Mouse (Mus musculus) limb, embryonic 10.5 days (tissue): ENCODE data around the gene Fam160a1. TPM values are rescaled to one million over a fixed set of nuclear protein-coding genes. Genes with fewer than 3 reads are reported as not detected.
A peak's percentile ranks its signal among the peaks of the same experiment; 100 is the strongest.

ENCODE experiments used
- DNase-seq: peaks from one replicate; pipeline ENCODE4 v3.0.0-alpha.2; 2017; ENCODE audit warnings: low spot score
- H3K27ac ChIP-seq: fragments of 300-500 bp; sonication (generic); 2 replicates; pipeline ENCODE4 v1.5.1; 2016; ENCODE audit warnings: mild to moderate bottlenecking
- H3K27me3 ChIP-seq: fragments of 300-500 bp; sonication (generic); 2 replicates; pipeline ENCODE4 v1.6.1; 2016; ENCODE audit warnings: low read depth, mild to moderate bottlenecking; ENCODE audit not compliant: poor library complexity, severe bottlenecking
- H3K36me3 ChIP-seq: fragments of 300-500 bp; sonication (generic); 2 replicates; pipeline ENCODE4 v1.6.1; 2016; ENCODE audit warnings: mild to moderate bottlenecking, moderate library complexity
- H3K4me1 ChIP-seq: fragments of 300-500 bp; sonication (generic); 2 replicates; pipeline ENCODE4 v1.6.1; 2016
- H3K4me3 ChIP-seq: fragments of 300-500 bp; sonication (generic); 2 replicates; pipeline ENCODE4 v1.5.1; 2016; ENCODE audit warnings: mild to moderate bottlenecking, moderate library complexity
- H3K9me3 ChIP-seq: fragments of 300-500 bp; sonication (generic); replicated peaks from 2 replicates; pipeline ENCODE4 v1.6.1; 2016; ENCODE audit warnings: mild to moderate bottlenecking
- WGBS: fragments of 180-500 bp; shearing (Covaris S2); methylation state at CpG from one replicate; pipeline ENCODE4 v1.1.7; 2016; 5-methylcytosine and 5-hydroxymethylcytosine counted together
- polyA plus RNA-seq: library from polyadenylated mRNA; unstranded; fragments of >200 nt; fragmentation: Nextera tagmentation; extraction: Ambion mirVana; gene quantifications from 2 replicates; pipeline ENCODE4 v1.2.1, GENCODE M21; 2016

Gene Fam160a1
- polyA plus RNA-seq, 1 experiment from 2014 or later = 1.5 TPM

GRCm38 (mm10) chr3:85845341-85845740 lies 28.2 kb upstream of the Fam160a1 start:
- Histone ChIP-seq H3K36me3 (no peaks in the 10 kb centered on the region), H3K27ac (no peak overlapping the region), H3K27me3 (no peaks in the 10 kb centered on the region), H3K4me1 (peaks cover 18% of the 10 kb centered on the region), H3K4me3 (no peak overlapping the region), H3K9me3 (no peaks in the 10 kb centered on the region)
- WGBS = 86% methylated on average over 6 of the region's 6 CpGs
- DNase-seq = no peak

- Histone ChIP-seq H3K9me3 (no peaks in the 10 kb centered on the region), H3K36me3 (no peaks in the 10 kb centered on the region), H3K4me3 (no peak overlapping the region), H3K4me1 (peaks cover 18% of the 10 kb centered on the region), H3K27ac (peak overlapping the region; percentile 80), H3K27me3 (no peaks in the 10 kb centered on the region)
- no peak for DNase-seq
Observed at GRCm38 (mm10) chr3:85842881-85843218, 25.8 kb upstream of the Fam160a1 start.

DNA sequence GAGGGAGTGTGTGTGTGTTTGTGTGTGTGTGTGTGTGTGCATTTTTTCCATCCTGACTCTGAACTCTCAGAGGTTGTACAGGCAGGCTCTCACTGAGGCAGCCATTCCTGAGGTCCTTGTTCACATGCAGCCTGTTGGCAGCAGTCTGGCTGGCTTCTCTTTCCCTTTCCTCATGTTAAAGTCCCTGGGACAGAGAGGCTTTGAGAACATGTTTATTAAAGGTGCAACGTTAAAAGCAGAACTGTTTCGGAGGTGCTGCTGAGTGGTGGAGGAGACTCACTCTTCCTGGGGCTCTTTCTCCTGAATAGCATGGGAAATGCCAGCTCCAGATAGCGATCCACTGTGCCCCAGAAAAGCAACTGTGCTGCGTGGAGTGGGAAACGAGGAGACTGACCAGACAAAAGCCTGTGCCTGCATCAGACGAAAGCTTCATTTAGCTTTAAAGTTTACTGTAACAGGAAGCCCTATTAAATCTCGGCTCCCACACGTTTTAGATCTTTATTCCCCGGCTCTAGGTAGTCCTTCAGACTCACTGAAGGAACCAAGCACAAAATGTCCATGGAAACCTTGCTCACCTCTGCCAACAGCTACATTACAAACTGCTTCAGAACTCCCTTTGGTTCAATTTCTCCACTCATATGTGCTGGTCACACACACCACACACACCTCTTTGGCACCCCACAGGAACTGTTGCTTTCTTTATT lies 25.2 kb upstream of the Fam160a1 start:
- WGBS = 54% methylated on average over 9 of the region's 9 CpGs
- no peaks in the 10 kb centered on the region for H3K36me3 ChIP-seq
- H3K4me1 ChIP-seq = peaks cover 18% of the 10 kb centered on the region
- H3K27ac ChIP-seq = peak overlapping the region; percentile 80
- peak; percentile 37 for DNase-seq
- H3K9me3 ChIP-seq = no peaks in the 10 kb centered on the region
- H3K4me3 ChIP-seq = no peak overlapping the region
- no peaks in the 10 kb centered on the region for H3K27me3 ChIP-seq

- no peaks in the 10 kb centered on the region for H3K9me3 ChIP-seq
- no peaks in the 10 kb centered on the region for H3K36me3 ChIP-seq
- H3K4me3 ChIP-seq = no peak overlapping the region
- peak overlapping the region; percentile 80 for H3K27ac ChIP-seq
- peaks cover 18% of the 10 kb centered on the region for H3K4me1 ChIP-seq
- no peak for DNase-seq
- 29% methylated on average over 2 of the region's 2 CpGs for WGBS
- no peaks in the 10 kb centered on the region for H3K27me3 ChIP-seq
Observed at GRCm38 (mm10) chr3:85841454-85842176, 24.5 kb upstream of the Fam160a1 start.

GRCm38 (mm10) chr3:85833627-85834026 lies 16.5 kb upstream of the Fam160a1 start:
- Histone ChIP-seq H3K27ac (no peak overlapping the region), H3K9me3 (no peaks in the 10 kb centered on the region), H3K36me3 (0 out of 2 replicates have a peak, but pooled peaks cover 1% of the 10 kb centered on the region), H3K27me3 (no peaks in the 10 kb centered on the region), H3K4me1 (peaks cover 3% of the 10 kb centered on the region; the same call in 1 of the 2 replicates), H3K4me3 (no peak overlapping the region)
- 68% methylated on average over 1 of the region's 1 CpGs for WGBS
- no peak for DNase-seq

GRCm38 (mm10) chr3:85832490-85833155 lies 15.5 kb upstream of the Fam160a1 start:
- Histone ChIP-seq H3K4me3 (no peak overlapping the region), H3K9me3 (no peaks in the 10 kb centered on the region), H3K27ac (no peak overlapping the region), H3K36me3 (0 out of 2 replicates have a peak, but pooled peaks cover 1% of the 10 kb centered on the region), H3K27me3 (no peaks in the 10 kb centered on the region), H3K4me1 (peaks cover 3% of the 10 kb centered on the region; the same call in 1 of the 2 replicates)
- 84% methylated on average over 10 of the region's 10 CpGs for WGBS
- no peak for DNase-seq

DNA sequence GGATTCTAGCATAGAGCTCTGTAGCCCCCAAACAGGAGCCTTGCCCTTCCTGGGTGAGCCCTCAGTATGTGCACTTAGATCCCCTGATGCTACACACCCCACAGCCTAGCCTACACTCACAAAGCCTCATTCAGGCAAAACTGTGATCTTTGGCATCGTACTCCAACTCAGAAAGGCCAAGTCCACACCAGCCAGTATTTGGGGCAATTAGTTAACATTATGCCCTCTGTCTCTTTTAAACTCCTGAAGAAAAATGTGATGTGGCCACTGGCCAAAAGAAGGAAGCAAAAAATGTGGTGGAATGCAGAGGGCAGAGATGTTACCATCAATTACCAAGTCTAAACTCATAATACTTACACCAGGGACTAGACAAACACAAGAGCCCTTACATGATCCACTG lies 14.7 kb upstream of the Fam160a1 start:
- Histone ChIP-seq H3K9me3 (no peaks in the 10 kb centered on the region), H3K36me3 (0 out of 2 replicates have a peak, but pooled peaks cover 1% of the 10 kb centered on the region), H3K4me1 (peaks cover 3% of the 10 kb centered on the region; the same call in 1 of the 2 replicates), H3K27ac (no peak overlapping the region), H3K4me3 (no peak overlapping the region), H3K27me3 (no peaks in the 10 kb centered on the region)
- 88% methylated on average over 1 of the region's 1 CpGs for WGBS
- DNase-seq = no peak

DNA sequence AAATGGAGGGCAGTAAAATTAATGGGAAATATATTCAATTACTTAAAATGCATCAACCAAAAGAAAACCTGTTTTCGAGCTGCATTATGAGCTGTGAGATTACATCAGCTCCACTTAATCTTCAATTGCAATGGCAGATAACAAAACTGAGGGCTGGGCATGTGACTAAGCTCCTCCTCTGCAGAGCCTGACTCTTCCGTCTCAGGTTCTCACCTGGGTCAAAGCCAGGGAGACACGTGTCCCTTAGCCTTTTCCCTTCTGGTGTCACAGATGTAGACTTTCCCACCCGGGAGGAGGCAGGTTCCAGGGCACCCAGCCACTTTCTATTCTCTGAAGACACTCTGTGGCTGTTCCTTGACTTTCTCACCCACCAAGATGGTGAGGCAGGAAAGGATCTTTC lies 12.0 kb upstream of the Fam160a1 start:
- H3K9me3 ChIP-seq = no peaks in the 10 kb centered on the region
- DNase-seq = no peak
- H3K27ac ChIP-seq = no peak overlapping the region
- H3K27me3 ChIP-seq = no peaks in the 10 kb centered on the region
- no peak overlapping the region for H3K4me3 ChIP-seq
- 76% methylated on average over 4 of the region's 4 CpGs for WGBS
- peaks cover 3% of the 10 kb centered on the region; the same call in 1 of the 2 replicates for H3K4me1 ChIP-seq
- 0 out of 2 replicates have a peak, but pooled peaks cover 1% of the 10 kb centered on the region for H3K36me3 ChIP-seq

- no peak overlapping the region for H3K4me3 ChIP-seq
- H3K36me3 ChIP-seq = 0 out of 2 replicates have a peak, but pooled peaks cover 1% of the 10 kb centered on the region
- H3K27me3 ChIP-seq = no peaks in the 10 kb centered on the region
- no peak overlapping the region for H3K27ac ChIP-seq
- H3K4me1 ChIP-seq = peaks cover 2% of the 10 kb centered on the region; the same call in 1 of the 2 replicates
- no peak for DNase-seq
- H3K9me3 ChIP-seq = no peaks in the 10 kb centered on the region
- 91% methylated on average over 6 of the region's 6 CpGs for WGBS
Observed at GRCm38 (mm10) chr3:85827815-85828214, 10.7 kb upstream of the Fam160a1 start.

DNA sequence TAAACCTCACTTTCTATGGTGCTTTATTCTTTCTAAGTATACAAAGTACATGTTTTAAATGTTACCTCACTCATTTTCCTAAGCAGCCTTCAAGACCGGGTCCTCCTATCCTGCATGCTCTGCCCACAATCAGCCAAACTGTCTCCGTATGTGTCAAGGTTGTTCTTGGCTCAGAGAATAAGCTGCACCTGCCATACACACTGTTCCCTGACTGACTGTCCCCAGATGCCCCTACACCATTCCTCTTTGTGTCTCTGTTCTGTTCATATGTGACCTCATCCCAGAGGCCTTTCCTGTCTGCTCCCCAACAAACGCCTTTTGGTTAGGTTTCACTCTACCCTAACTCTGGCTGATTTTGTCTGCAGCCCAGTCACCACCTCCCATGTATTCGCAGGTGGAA lies 10.2 kb upstream of the Fam160a1 start:
- Histone ChIP-seq H3K4me3 (no peak overlapping the region), H3K36me3 (0 out of 2 replicates have a peak, but pooled peaks cover 1% of the 10 kb centered on the region), H3K27me3 (no peaks in the 10 kb centered on the region), H3K4me1 (no peaks in the 10 kb centered on the region), H3K27ac (no peak overlapping the region), H3K9me3 (no peaks in the 10 kb centered on the region)
- no peak for DNase-seq
- WGBS = 87% methylated on average over 4 of the region's 4 CpGs

DNA sequence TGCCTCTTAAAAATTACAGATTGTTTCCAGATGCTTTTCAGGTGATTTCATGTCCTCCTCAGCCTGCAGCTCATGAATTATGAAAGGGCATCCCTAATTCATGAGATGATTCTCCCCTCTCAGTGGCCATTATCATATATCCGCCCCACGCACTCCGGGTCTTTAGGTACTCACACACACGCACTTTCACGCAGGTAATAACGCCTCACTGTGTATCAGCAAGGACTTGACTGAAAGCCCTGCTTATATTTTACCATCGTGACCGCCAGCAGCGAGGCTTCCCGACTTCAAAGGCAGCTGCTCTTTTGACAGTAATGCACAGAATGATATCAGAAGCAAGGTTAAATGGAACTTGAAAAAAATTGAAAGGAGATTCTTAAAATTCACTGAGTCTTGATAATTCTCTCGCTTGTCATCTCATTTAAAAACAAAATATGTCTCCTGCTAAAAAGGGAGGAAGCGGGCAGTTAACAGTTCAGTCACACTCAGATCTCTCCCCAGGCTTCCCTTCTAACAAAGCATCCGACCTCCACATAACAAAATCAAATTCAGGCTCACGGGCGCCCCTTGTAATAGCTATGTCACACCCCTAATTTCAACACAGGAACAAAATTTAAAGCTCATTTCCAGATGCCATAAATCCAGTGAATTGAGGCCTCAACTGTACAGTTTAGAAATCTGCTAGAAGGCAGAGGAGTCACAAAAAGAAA lies 3.9 kb upstream of the Fam160a1 start:
- Histone ChIP-seq H3K36me3 (no peaks in the 10 kb centered on the region), H3K4me3 (no peak overlapping the region)
- 74% methylated on average over 15 of the region's 15 CpGs for WGBS

DNA sequence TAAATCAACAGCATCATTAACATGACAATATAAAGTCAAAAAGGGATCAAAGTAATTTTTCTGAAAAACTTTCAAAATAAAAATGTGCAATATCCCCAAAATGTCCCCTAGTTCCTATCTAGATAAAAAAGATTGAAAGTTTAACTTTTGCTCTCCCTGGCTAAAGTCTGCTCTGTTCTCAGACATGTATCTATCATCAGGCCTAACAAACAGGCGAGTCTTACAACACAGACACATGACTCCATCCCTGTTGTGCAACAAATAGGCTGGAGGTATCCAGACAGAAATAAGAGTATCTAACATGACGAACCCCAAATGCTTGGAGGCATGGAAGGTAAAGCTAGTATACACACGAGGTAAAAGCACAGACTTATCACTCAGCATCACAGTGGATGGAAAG lies 2.2 kb upstream of the Fam160a1 start:
- H3K4me1 ChIP-seq = peaks cover 24% of the 10 kb centered on the region
- WGBS = 85% methylated on average over 3 of the region's 3 CpGs
- H3K9me3 ChIP-seq = no peaks in the 10 kb centered on the region
- H3K27ac ChIP-seq = no peak overlapping the region
- no peak overlapping the region for H3K4me3 ChIP-seq
- H3K27me3 ChIP-seq = no peaks in the 10 kb centered on the region
- DNase-seq = no peak
- no peaks in the 10 kb centered on the region for H3K36me3 ChIP-seq

More for the DNA sequence above, 3.9 kb upstream of the Fam160a1 start:
- Histone ChIP-seq H3K27ac (no peak overlapping the region), H3K27me3 (no peaks in the 10 kb centered on the region), H3K4me1 (peaks cover 22% of the 10 kb centered on the region), H3K9me3 (no peaks in the 10 kb centered on the region)
- DNase-seq = no peak
